Mouse (Mus musculus): Measurements from ENCODE around the gene Tldc2. TPM values are rescaled to one million over a fixed set of nuclear protein-coding genes. Genes with fewer than 3 reads are reported as not detected.

Gene Tldc2
- total and polyA plus RNA-seq, 2 experiments from 2014 or later = not detected

DNA sequence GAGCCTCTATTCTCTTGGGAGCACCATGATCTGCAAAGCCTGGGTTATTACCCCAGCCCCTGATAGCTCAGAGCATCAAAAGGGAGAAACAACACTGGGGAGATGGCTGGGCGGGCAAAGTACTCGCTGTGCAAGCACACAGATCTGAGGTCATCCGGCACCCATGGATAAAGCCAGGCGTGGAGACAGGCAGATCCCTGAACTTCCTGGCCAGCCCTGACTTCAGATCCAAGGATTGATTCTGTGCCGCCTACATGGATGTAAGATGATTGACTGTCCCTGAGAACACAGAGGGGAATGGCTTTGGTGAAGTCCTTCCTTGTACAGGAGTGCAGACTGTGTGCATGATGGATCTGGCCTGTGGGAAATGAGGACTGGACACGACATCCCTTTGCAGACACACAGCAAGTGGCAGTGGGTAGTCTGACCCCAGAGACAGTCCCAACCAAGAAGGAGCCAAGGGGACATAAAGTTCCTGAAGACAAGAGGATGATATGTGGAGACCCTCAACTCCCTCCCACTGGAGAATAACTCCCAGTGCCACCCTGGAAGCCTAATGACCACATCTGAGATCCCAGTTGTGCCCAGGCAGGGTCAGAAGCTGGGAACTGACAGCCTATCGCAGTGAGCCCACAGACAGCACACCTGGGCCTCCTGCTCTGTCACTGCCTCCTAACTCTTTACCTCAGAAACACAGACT, 20.0 kb upstream of the Tldc2 start:
- Histone ChIP-seq H3K36me3 (ENCODE audit: insufficient read depth) (peaks cover 3% of the 10 kb centered on the region; the same call in 1 of the 2 replicates), H3K27me3 (ENCODE audit: insufficient read depth, low read length) (no peaks in the 10 kb centered on the region), H3K4me1 (ENCODE audit: insufficient read depth) (peaks cover 44% of the 10 kb centered on the region), H3K27ac (ENCODE audit: low read depth, low read length) (no peak overlapping the region), H3K9ac (no peak overlapping the region), H3K4me3 (ENCODE audit: low read depth, low read length) (no peak overlapping the region), H3K4me2 (ENCODE audit: low read depth) (no peak overlapping the region), H3K9me3 (ENCODE audit: low read length) (no peaks in the 10 kb centered on the region)
- ATAC-seq (no peak), DNase-seq (no peak)
- TF ChIP-seq CTCF (IDR thresholded peaks at IDR 0.05; ENCODE audit: low read depth) = no peak
- 93% methylated on average over 7 of the region's 7 CpGs for WGBS

DNA sequence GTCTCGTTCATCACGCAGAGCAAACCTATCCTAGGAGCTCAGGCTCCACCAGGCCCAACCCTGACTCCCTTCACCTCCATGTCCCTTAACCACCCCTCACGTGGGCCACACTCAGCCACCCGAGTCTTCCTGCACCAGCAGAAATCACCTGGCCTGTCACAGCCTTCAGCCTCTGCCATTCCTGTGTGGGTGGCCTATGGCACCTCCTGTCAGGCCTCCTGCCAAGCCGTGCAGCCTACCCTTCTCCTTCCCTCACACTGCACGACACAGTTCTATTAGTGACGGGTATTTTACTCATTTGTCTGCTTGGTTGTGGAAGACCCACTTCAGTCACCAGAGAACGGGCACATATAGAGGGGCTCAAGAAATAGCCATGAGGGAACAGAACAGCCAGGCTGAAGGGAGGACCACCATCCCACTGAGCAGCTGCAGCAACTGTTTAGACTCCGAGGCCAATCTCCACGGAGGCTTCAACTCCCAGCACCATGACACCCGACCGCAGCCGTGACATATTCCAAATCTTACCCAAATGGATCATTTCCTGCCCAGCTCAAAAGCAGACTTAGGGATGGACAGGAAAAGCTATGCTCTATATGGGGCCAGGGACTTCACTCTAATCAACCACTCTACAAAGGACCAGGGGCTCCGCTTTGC, 18.0 kb upstream of the Tldc2 start:
- no peak overlapping the region for H3K9ac ChIP-seq
- ATAC-seq (peak; percentile 0; the same call in 1 of the 2 replicates), DNase-seq (no peak)
- H3K4me1 ChIP-seq (ENCODE audit: insufficient read depth) = peaks cover 36% of the 10 kb centered on the region
- 43% methylated on average over 14 of the region's 14 CpGs for WGBS
- no peaks in the 10 kb centered on the region for H3K9me3 ChIP-seq (ENCODE audit: low read length)
- TF ChIP-seq CTCF (IDR thresholded peaks at IDR 0.05; ENCODE audit: low read depth) = no peak
- H3K4me2 ChIP-seq (ENCODE audit: low read depth) = no peak overlapping the region
- H3K36me3 ChIP-seq (ENCODE audit: insufficient read depth) = peaks cover 16% of the 10 kb centered on the region; the same call in 1 of the 2 replicates
- no peaks in the 10 kb centered on the region for H3K27me3 ChIP-seq (ENCODE audit: insufficient read depth, low read length)
- H3K27ac ChIP-seq (ENCODE audit: low read depth, low read length) = peak overlapping the region; percentile 62; the same call in 1 of the 2 replicates
- no peak overlapping the region for H3K4me3 ChIP-seq (ENCODE audit: low read depth, low read length)

GRCm38 (mm10) chr2:157069355-157069735, 17.5 kb upstream of the Tldc2 start:
- Histone ChIP-seq H3K9ac (peak overlapping the region; percentile 25; the same call in 1 of the 2 replicates), H3K9me3 (ENCODE audit: low read length) (no peaks in the 10 kb centered on the region), H3K27ac (ENCODE audit: low read depth, low read length) (peak overlapping the region; percentile 62), H3K4me3 (ENCODE audit: low read depth, low read length) (no peak overlapping the region), H3K27me3 (ENCODE audit: insufficient read depth, low read length) (no peaks in the 10 kb centered on the region), H3K4me2 (ENCODE audit: low read depth) (no peak overlapping the region), H3K36me3 (ENCODE audit: insufficient read depth) (peaks cover 14% of the 10 kb centered on the region), H3K4me1 (ENCODE audit: insufficient read depth) (peaks cover 38% of the 10 kb centered on the region)
- ATAC-seq = peak; percentile 8; the same call in 1 of the 2 replicates
- WGBS = 29% methylated on average over 3 of the region's 3 CpGs
- TF ChIP-seq CTCF (IDR thresholded peaks at IDR 0.05; ENCODE audit: low read depth) = no peak
- DNase-seq = no peak

GRCm38 (mm10) chr2:157069755-157070315, 17.0 kb upstream of the Tldc2 start:
- no peak for DNase-seq
- Histone ChIP-seq H3K27ac (ENCODE audit: low read depth, low read length) (peak overlapping the region; percentile 67), H3K4me1 (ENCODE audit: insufficient read depth) (peaks cover 42% of the 10 kb centered on the region), H3K4me2 (ENCODE audit: low read depth) (no peak overlapping the region), H3K9me3 (ENCODE audit: low read length) (no peaks in the 10 kb centered on the region), H3K9ac (peak overlapping the region; percentile 25; the same call in 1 of the 2 replicates), H3K36me3 (ENCODE audit: insufficient read depth) (peaks cover 14% of the 10 kb centered on the region), H3K4me3 (ENCODE audit: low read depth, low read length) (no peak overlapping the region), H3K27me3 (ENCODE audit: insufficient read depth, low read length) (no peaks in the 10 kb centered on the region)
- ATAC-seq = 0 out of 2 replicates have a peak, but pooled peaks have one; percentile 1
- no peak for TF ChIP-seq CTCF (IDR thresholded peaks at IDR 0.05; ENCODE audit: low read depth)
- 36% methylated on average over 3 of the region's 3 CpGs for WGBS

- peaks cover 44% of the 10 kb centered on the region for H3K4me1 ChIP-seq (ENCODE audit: insufficient read depth)
- peak overlapping the region; percentile 67 for H3K27ac ChIP-seq (ENCODE audit: low read depth, low read length)
- WGBS = 16% methylated on average over 9 of the region's 9 CpGs
- TF ChIP-seq CTCF (IDR thresholded peaks at IDR 0.05; ENCODE audit: low read depth) = no peak
- no peak overlapping the region for H3K9ac ChIP-seq
- H3K4me2 ChIP-seq (ENCODE audit: low read depth) = 0 out of 2 replicates have a peak overlapping the region, but pooled peaks have one; percentile 5
- H3K9me3 ChIP-seq (ENCODE audit: low read length) = no peaks in the 10 kb centered on the region
- peaks cover 14% of the 10 kb centered on the region for H3K36me3 ChIP-seq (ENCODE audit: insufficient read depth)
- no peaks in the 10 kb centered on the region for H3K27me3 ChIP-seq (ENCODE audit: insufficient read depth, low read length)
- peak; percentile 59 for DNase-seq
- peak; percentile 33 for ATAC-seq
- no peak overlapping the region for H3K4me3 ChIP-seq (ENCODE audit: low read depth, low read length)
Measured at GRCm38 (mm10) chr2:157070365-157070764, 16.5 kb upstream of the Tldc2 start.

DNA sequence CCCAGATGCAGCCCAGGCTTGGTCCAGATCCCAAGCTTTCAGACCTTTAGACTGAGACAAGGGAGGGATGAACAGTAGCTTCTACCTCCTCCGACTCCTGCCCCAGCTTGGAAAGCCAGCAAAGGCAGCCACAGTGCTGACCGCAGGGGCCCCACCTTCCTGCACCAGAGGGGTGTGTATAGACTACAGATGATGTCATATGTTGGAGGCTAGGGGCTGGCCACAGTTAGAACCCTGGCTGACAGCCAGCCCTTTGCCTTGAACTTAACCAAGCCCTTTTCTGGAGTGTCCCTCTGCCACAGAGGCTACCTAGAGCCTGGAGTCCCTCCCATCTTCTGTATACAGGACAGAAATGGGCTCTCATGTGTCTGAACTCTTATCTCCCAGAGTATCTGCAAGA, 15.3 kb upstream of the Tldc2 start:
- H3K4me1 ChIP-seq (ENCODE audit: insufficient read depth) = peaks cover 56% of the 10 kb centered on the region
- H3K4me3 ChIP-seq (ENCODE audit: low read depth, low read length) = no peak overlapping the region
- no peaks in the 10 kb centered on the region for H3K9me3 ChIP-seq (ENCODE audit: low read length)
- H3K27me3 ChIP-seq (ENCODE audit: insufficient read depth, low read length) = no peaks in the 10 kb centered on the region
- H3K27ac ChIP-seq (ENCODE audit: low read depth, low read length) = no peak overlapping the region
- WGBS = 33% methylated on average over 2 of the region's 2 CpGs
- H3K9ac ChIP-seq = no peak overlapping the region
- no peak for ATAC-seq
- peak overlapping the region; percentile 6; the same call in 1 of the 2 replicates for H3K4me2 ChIP-seq (ENCODE audit: low read depth)
- DNase-seq = no peak
- H3K36me3 ChIP-seq (ENCODE audit: insufficient read depth) = peaks cover 17% of the 10 kb centered on the region
- TF ChIP-seq CTCF (IDR thresholded peaks at IDR 0.05; ENCODE audit: low read depth) = no peak
